Mouse (Mus musculus): ENCODE measurements around the gene Zfp318.

DNA sequence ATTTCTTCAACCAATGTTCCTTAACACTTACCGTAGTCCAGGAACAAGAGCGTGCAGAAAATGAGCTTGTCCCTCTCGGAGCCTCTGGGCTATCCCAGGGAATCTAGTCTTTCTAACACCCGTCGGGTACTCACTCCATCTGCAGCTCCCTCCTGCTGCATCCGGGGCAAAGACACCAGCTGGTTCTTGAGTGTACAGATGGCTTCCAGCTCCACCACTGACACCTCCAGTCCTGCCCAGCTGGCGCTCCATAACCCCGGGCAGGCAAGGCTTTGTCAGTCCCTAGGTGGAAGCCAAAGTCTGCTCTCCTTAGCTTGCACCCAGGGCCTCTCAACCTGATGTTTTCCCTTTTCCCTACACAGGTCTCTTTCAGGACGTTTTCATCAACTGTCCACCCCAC is 84.3 kb downstream of the Zfp318 start:
- TF ChIP-seq EP300 (IDR thresholded peaks at IDR 0.05; ENCODE audit: insufficient read depth, low read depth, low read length), result no peak
- no peak for TF ChIP-seq CTCF (IDR thresholded peaks at IDR 0.05)
- no peak for TF ChIP-seq POLR2A (IDR thresholded peaks at IDR 0.05; ENCODE audit: insufficient read depth, low read depth, low read length)

Measured in heart, adult 2 months (tissue).